ENCODE assay signal across 25 mouse cellular contexts in genomic region chrX:77552088-77552487, GRCm38 (mm10). TPM values are rescaled to one million over a fixed set of nuclear protein-coding genes. Genes with fewer than 3 reads are reported as not detected.
DNase-seq lines count a peak whose midpoint lies in the region; ATAC-seq and TF ChIP-seq lines count a peak whose summit lies in the region.
"Had no signal": no experiment of that assay in that cellular context is flagged by ENCODE, and none has a peak within 500 bp of the region (broad histone marks: within the 10 kb centered on the region; RNA-seq: fewer than 3 reads in every experiment).

No protein-coding gene starts in this region.

- H3K79me2 ChIP-seq in myocyte (ENCODE audit: control insufficient read depth, insufficient read depth), result peaks cover 100% of the 10 kb centered on the region

- no peak overlapping the region for H3K4me3 ChIP-seq in heart, embryonic 13.5 days
- H3K4me3 ChIP-seq in heart, embryonic 16.5 days (ENCODE audit: low read length), result no peak overlapping the region
- no peak overlapping the region for H3K4me3 ChIP-seq in heart, embryonic 10.5 days
- H3K4me3 ChIP-seq in myocyte, result no peak overlapping the region
- H3K4me3 ChIP-seq: embryonic facial prominence, embryonic 10.5 days; embryonic facial prominence, embryonic 13.5 days; erythroblast, embryonic 14.5 days; forebrain, embryonic 12.5 days; forebrain, embryonic 15.5 days; hindbrain, embryonic 12.5 days; hindbrain, embryonic 15.5 days had no signal

- 35% methylated on average over 3 of the region's 3 CpGs for WGBS in heart, embryonic 13.5 days
- WGBS in heart, embryonic 16.5 days, result 44% methylated on average over 3 of the region's 3 CpGs
- WGBS in heart, embryonic 10.5 days, result 56% methylated on average over 3 of the region's 3 CpGs

- no peak for TF ChIP-seq POLR2A in myocyte (IDR thresholded peaks at IDR 0.05; ENCODE audit: insufficient read length, low read depth)

- ATAC-seq in heart, embryonic 13.5 days (ENCODE audit: extremely low read depth, insufficient number of reproducible peaks, low FRiP score, low TSS enrichment), result no peak; the same call in 1 of the 2 replicates
- ATAC-seq in heart, embryonic 16.5 days (replicated peaks; ENCODE audit: extremely low read depth, insufficient read depth, low FRiP score), result peak; percentile 79
- ATAC-seq: intestine, postnatal 0 days; Patski had no signal

- peak overlapping the region; percentile 49 for H3K27ac ChIP-seq in heart, embryonic 13.5 days (replicated peaks)
- peak overlapping the region; percentile 63 for H3K27ac ChIP-seq in heart, embryonic 16.5 days (ENCODE audit: low read length)
- H3K27ac ChIP-seq in heart, embryonic 10.5 days, result no peak overlapping the region
- H3K27ac ChIP-seq: embryonic facial prominence, embryonic 10.5 days; embryonic facial prominence, embryonic 13.5 days; forebrain, embryonic 12.5 days; forebrain, embryonic 15.5 days; hindbrain, embryonic 12.5 days; hindbrain, embryonic 15.5 days had no signal

- no peak overlapping the region for H3K4me2 ChIP-seq in heart, embryonic 13.5 days
- H3K4me2 ChIP-seq in heart, embryonic 16.5 days (ENCODE audit: low read depth, low read length), result no peak overlapping the region
- no peak overlapping the region for H3K4me2 ChIP-seq in myocyte (ENCODE audit: low read depth)
- H3K4me2 ChIP-seq: embryonic facial prominence, embryonic 13.5 days; forebrain, embryonic 12.5 days; forebrain, embryonic 15.5 days; hindbrain, embryonic 12.5 days; hindbrain, embryonic 15.5 days had no signal

- intact Hi-C loops in heart, postnatal 14 days (cut with DNase I), result no loop called here

- H3K27me3 ChIP-seq in heart, embryonic 13.5 days (replicated peaks), result no peaks in the 10 kb centered on the region
- H3K27me3 ChIP-seq in heart, embryonic 16.5 days (ENCODE audit: control insufficient read depth, insufficient read depth, low read length), result no peaks in the 10 kb centered on the region
- no peaks in the 10 kb centered on the region for H3K27me3 ChIP-seq in heart, embryonic 10.5 days (ENCODE audit: insufficient read depth, poor library complexity, severe bottlenecking)
- no peaks in the 10 kb centered on the region for H3K27me3 ChIP-seq in myocyte (ENCODE audit: control insufficient read depth, insufficient read depth, insufficient read length)
- H3K27me3 ChIP-seq: CH12.LX; embryonic facial prominence, embryonic 13.5 days; forebrain, embryonic 12.5 days; forebrain, embryonic 15.5 days; hindbrain, embryonic 12.5 days; hindbrain, embryonic 15.5 days had no signal

- no peak overlapping the region for H3K9ac ChIP-seq in heart, embryonic 13.5 days
- H3K9ac ChIP-seq in heart, embryonic 16.5 days (ENCODE audit: low read length), result no peak overlapping the region
- H3K9ac ChIP-seq: embryonic facial prominence, embryonic 13.5 days; forebrain, embryonic 12.5 days; forebrain, embryonic 15.5 days; hindbrain, embryonic 12.5 days; hindbrain, embryonic 15.5 days had no signal

- H3ac ChIP-seq in myocyte (ENCODE audit: control insufficient read depth, insufficient read length), result no peak overlapping the region

- H3K9me3 ChIP-seq in heart, embryonic 13.5 days, result no peaks in the 10 kb centered on the region
- no peaks in the 10 kb centered on the region for H3K9me3 ChIP-seq in heart, embryonic 16.5 days (replicated peaks; ENCODE audit: control insufficient read depth, low read length)
- H3K9me3 ChIP-seq in heart, embryonic 10.5 days, result no peaks in the 10 kb centered on the region
- H3K9me3 ChIP-seq: embryonic facial prominence, embryonic 10.5 days; embryonic facial prominence, embryonic 13.5 days; forebrain, embryonic 12.5 days; forebrain, embryonic 15.5 days; G1E; hindbrain, embryonic 12.5 days; hindbrain, embryonic 15.5 days had no signal

- peaks cover 52% of the 10 kb centered on the region for H3K4me1 ChIP-seq in heart, embryonic 13.5 days
- peaks cover 24% of the 10 kb centered on the region for H3K4me1 ChIP-seq in heart, embryonic 16.5 days (ENCODE audit: control insufficient read depth, insufficient read depth, low read length)
- no peaks in the 10 kb centered on the region for H3K4me1 ChIP-seq in heart, embryonic 10.5 days
- H3K4me1 ChIP-seq: embryonic facial prominence, embryonic 10.5 days; embryonic facial prominence, embryonic 13.5 days; forebrain, embryonic 12.5 days; forebrain, embryonic 15.5 days; hindbrain, embryonic 12.5 days; hindbrain, embryonic 15.5 days had no signal

- H3K36me3 ChIP-seq in heart, embryonic 13.5 days, result no peaks in the 10 kb centered on the region
- no peaks in the 10 kb centered on the region for H3K36me3 ChIP-seq in heart, embryonic 16.5 days (ENCODE audit: control insufficient read depth, insufficient read depth)
- H3K36me3 ChIP-seq in heart, embryonic 10.5 days, result no peaks in the 10 kb centered on the region; the same call in 1 of the 2 replicates
- no peaks in the 10 kb centered on the region for H3K36me3 ChIP-seq in myocyte (ENCODE audit: control insufficient read depth, insufficient read depth)
- H3K36me3 ChIP-seq: embryonic facial prominence, embryonic 10.5 days; embryonic facial prominence, embryonic 13.5 days; forebrain, embryonic 12.5 days; forebrain, embryonic 15.5 days; hindbrain, embryonic 12.5 days; hindbrain, embryonic 15.5 days had no signal

- DNase-seq in cerebellum, adult 9-11 months, result peak; percentile 15
- DNase-seq in cerebellum, postnatal 14 days, result no peak
- no peak for DNase-seq in heart, postnatal 14 days
- DNase-seq in heart, embryonic 10.5 days (ENCODE audit: low spot score), result no peak
- DNase-seq: adrenal gland, postnatal 10 days; adrenal gland, postnatal 36 days; B cell, adult 2 months; cerebellum, adult 11 months; embryo, embryonic 11 days; gastrocnemius, postnatal 25 days; kidney, adult 2 months had no signal

TF ChIP-seq in myocyte, 11 proteins besides CTCF, POLR2A, EP300 and RAD21:
- no peak for TF ChIP-seq E2F4 (IDR thresholded peaks at IDR 0.05; ENCODE audit: insufficient read depth)
- no peak for TF ChIP-seq USF1 (IDR thresholded peaks at IDR 0.05; ENCODE audit: low read depth)
- peak; percentile 31; the same call in 1 of the 2 replicates for TF ChIP-seq CEBPB (IDR thresholded peaks at IDR 0.05; ENCODE audit: insufficient read depth, poor library complexity, severe bottlenecking)
- no peak for TF ChIP-seq MAX (IDR thresholded peaks at IDR 0.05; ENCODE audit: low read depth)
- no peak for TF ChIP-seq TCF12 (IDR thresholded peaks at IDR 0.05; ENCODE audit: insufficient read depth, poor library complexity, severe bottlenecking)
- TF ChIP-seq SRF (IDR thresholded peaks at IDR 0.05; ENCODE audit: control insufficient read depth, insufficient read length, low read depth), result no peak

RNA-seq across cellular contexts. Expression of gene Tbl1x, which starts 41.3 kb away (rescaled TPM):
- 51.8 and 55.3 TPM in 2 replicates for polyA plus RNA-seq in heart, embryonic 13.5 days (2015; fragmentation: Nextera tagmentation; extraction: Ambion mirVana)
- total RNA-seq in heart, postnatal 14 days (2021), result 10 to 100 TPM; 42.4 to 43.0 TPM
- polyA plus RNA-seq in heart, embryonic 16.5 days (2015; fragmentation: Nextera tagmentation; extraction: Ambion mirVana), result 55.5 and 59.9 TPM in 2 replicates
- 59.9 and 66.6 TPM in 2 replicates for polyA plus RNA-seq in heart, embryonic 10.5 days (2016; fragmentation: Nextera tagmentation; extraction: Ambion mirVana)
- polyA plus RNA-seq in myocyte (2012; fragmentation: generic; extraction: Trizol), result 31.6 TPM
